Mouse (Mus musculus): ENCODE results near the gene L3mbtl2. TPM values are rescaled to one million over a fixed set of nuclear protein-coding genes. Genes with fewer than 3 reads are reported as not detected.

The L3mbtl2 gene
- polyA plus RNA-seq, 1 experiment from 2014 or later: 16.6 TPM

- ATAC-seq (ENCODE audit: extremely low read depth, insufficient number of reproducible peaks, low FRiP score, low TSS enrichment): no peak
- no peaks in the 10 kb centered on the region for H3K27me3 ChIP-seq (replicated peaks)
- peaks cover 93% of the 10 kb centered on the region for H3K36me3 ChIP-seq
- H3K4me2 ChIP-seq: no peak overlapping the region
- H3K9ac ChIP-seq: no peak overlapping the region
- H3K27ac ChIP-seq (replicated peaks): no peak overlapping the region
- H3K4me3 ChIP-seq: no peak overlapping the region
- H3K9me3 ChIP-seq: no peaks in the 10 kb centered on the region
- H3K4me1 ChIP-seq: no peaks in the 10 kb centered on the region
- 100% methylated on average over 1 of the region's 1 CpGs for WGBS
These were observed 46.0 kb downstream of the L3mbtl2 start for GRCm38 (mm10) chr15:81709686-81710085.

GRCm38 (mm10) chr15:81710801-81711200 lies 47.1 kb downstream of the L3mbtl2 start:
- ATAC-seq (ENCODE audit: extremely low read depth, insufficient number of reproducible peaks, low FRiP score, low TSS enrichment): no peak
- Histone ChIP-seq H3K9me3 (no peaks in the 10 kb centered on the region), H3K9ac (no peak overlapping the region), H3K4me1 (no peaks in the 10 kb centered on the region), H3K27me3 (replicated peaks) (no peaks in the 10 kb centered on the region), H3K4me3 (no peak overlapping the region), H3K36me3 (peaks cover 93% of the 10 kb centered on the region), H3K4me2 (no peak overlapping the region), H3K27ac (replicated peaks) (no peak overlapping the region)
- 71% methylated on average over 4 of the region's 4 CpGs for WGBS

GRCm38 (mm10) chr15:81713742-81714141 lies 50.1 kb downstream of the L3mbtl2 start:
- 87% methylated on average over 6 of the region's 6 CpGs for WGBS
- no peak overlapping the region for H3K4me3 ChIP-seq
- no peak overlapping the region for H3K4me2 ChIP-seq
- H3K27ac ChIP-seq (replicated peaks): no peak overlapping the region
- no peaks in the 10 kb centered on the region for H3K9me3 ChIP-seq
- H3K9ac ChIP-seq: no peak overlapping the region
- H3K27me3 ChIP-seq (replicated peaks): no peaks in the 10 kb centered on the region
- no peaks in the 10 kb centered on the region for H3K4me1 ChIP-seq
- peaks cover 95% of the 10 kb centered on the region for H3K36me3 ChIP-seq
- ATAC-seq (ENCODE audit: extremely low read depth, insufficient number of reproducible peaks, low FRiP score, low TSS enrichment): no peak

GRCm38 (mm10) chr15:81718336-81719138 lies 54.8 kb downstream of the L3mbtl2 start:
- no peaks in the 10 kb centered on the region for H3K9me3 ChIP-seq
- H3K4me2 ChIP-seq: no peak overlapping the region
- WGBS: 89% methylated on average over 9 of the region's 9 CpGs
- H3K27me3 ChIP-seq (replicated peaks): no peaks in the 10 kb centered on the region
- no peak overlapping the region for H3K4me3 ChIP-seq
- ATAC-seq (ENCODE audit: extremely low read depth, insufficient number of reproducible peaks, low FRiP score, low TSS enrichment): peak; percentile 5; the same call in 1 of the 2 replicates
- H3K27ac ChIP-seq (replicated peaks): no peak overlapping the region
- H3K9ac ChIP-seq: no peak overlapping the region
- H3K4me1 ChIP-seq: no peaks in the 10 kb centered on the region
- H3K36me3 ChIP-seq: peaks cover 95% of the 10 kb centered on the region

GRCm38 (mm10) chr15:81719139-81719531 lies 55.4 kb downstream of the L3mbtl2 start:
- Histone ChIP-seq H3K9ac (no peak overlapping the region), H3K4me3 (no peak overlapping the region), H3K4me2 (no peak overlapping the region), H3K27me3 (replicated peaks) (no peaks in the 10 kb centered on the region), H3K4me1 (no peaks in the 10 kb centered on the region), H3K9me3 (no peaks in the 10 kb centered on the region), H3K36me3 (peaks cover 95% of the 10 kb centered on the region), H3K27ac (replicated peaks) (no peak overlapping the region)
- WGBS: 81% methylated on average over 6 of the region's 6 CpGs
- no peak for ATAC-seq (ENCODE audit: extremely low read depth, insufficient number of reproducible peaks, low FRiP score, low TSS enrichment)

GRCm38 (mm10) chr15:81722361-81722760 lies 58.7 kb downstream of the L3mbtl2 start:
- no peak overlapping the region for H3K9ac ChIP-seq
- H3K27ac ChIP-seq (replicated peaks): no peak overlapping the region
- no peak overlapping the region for H3K4me2 ChIP-seq
- ATAC-seq (ENCODE audit: extremely low read depth, insufficient number of reproducible peaks, low FRiP score, low TSS enrichment): no peak
- no peak overlapping the region for H3K4me3 ChIP-seq
- 93% methylated on average over 5 of the region's 5 CpGs for WGBS
- H3K27me3 ChIP-seq (replicated peaks): no peaks in the 10 kb centered on the region
- H3K36me3 ChIP-seq: peaks cover 84% of the 10 kb centered on the region
- no peaks in the 10 kb centered on the region for H3K9me3 ChIP-seq
- peaks cover 4% of the 10 kb centered on the region; the same call in 1 of the 2 replicates for H3K4me1 ChIP-seq

GRCm38 (mm10) chr15:81723653-81724052 lies 60.0 kb downstream of the L3mbtl2 start:
- no peak overlapping the region for H3K27ac ChIP-seq (replicated peaks)
- no peaks in the 10 kb centered on the region for H3K9me3 ChIP-seq
- H3K4me2 ChIP-seq: no peak overlapping the region
- no peaks in the 10 kb centered on the region for H3K27me3 ChIP-seq (replicated peaks)
- no peak overlapping the region for H3K4me3 ChIP-seq
- peaks cover 17% of the 10 kb centered on the region for H3K4me1 ChIP-seq
- H3K36me3 ChIP-seq: peaks cover 71% of the 10 kb centered on the region
- 92% methylated on average over 11 of the region's 11 CpGs for WGBS
- no peak overlapping the region for H3K9ac ChIP-seq
- ATAC-seq (ENCODE audit: extremely low read depth, insufficient number of reproducible peaks, low FRiP score, low TSS enrichment): no peak

- Histone ChIP-seq H3K4me2 (no peak overlapping the region), H3K27me3 (replicated peaks) (no peaks in the 10 kb centered on the region), H3K9ac (no peak overlapping the region), H3K36me3 (peaks cover 48% of the 10 kb centered on the region), H3K27ac (replicated peaks) (no peak overlapping the region), H3K4me3 (no peak overlapping the region), H3K9me3 (no peaks in the 10 kb centered on the region), H3K4me1 (peaks cover 24% of the 10 kb centered on the region)
- WGBS: 92% methylated on average over 8 of the region's 8 CpGs
- ATAC-seq (ENCODE audit: extremely low read depth, insufficient number of reproducible peaks, low FRiP score, low TSS enrichment): no peak
These were observed 62.3 kb downstream of the L3mbtl2 start for GRCm38 (mm10) chr15:81725965-81726364.

- under 1% methylated on average over 49 of the region's 49 CpGs for WGBS
- ATAC-seq (ENCODE audit: extremely low read depth, insufficient number of reproducible peaks, low FRiP score, low TSS enrichment): no peak; the same call in 1 of the 2 replicates
- Histone ChIP-seq H3K4me3 (peak overlapping the region; percentile 99), H3K9ac (peak overlapping the region; percentile 97), H3K4me1 (peaks cover 24% of the 10 kb centered on the region), H3K27ac (replicated peaks) (peak overlapping the region; percentile 81), H3K4me2 (peak overlapping the region; percentile 81), H3K9me3 (no peaks in the 10 kb centered on the region), H3K27me3 (replicated peaks) (no peaks in the 10 kb centered on the region), H3K36me3 (peaks cover 15% of the 10 kb centered on the region)
These were observed 65.6 kb downstream of the L3mbtl2 start for GRCm38 (mm10) chr15:81729241-81729791.

GRCm38 (mm10) chr15:81729792-81730635 lies 66.3 kb downstream of the L3mbtl2 start:
- peak overlapping the region; percentile 81 for H3K4me2 ChIP-seq
- H3K4me3 ChIP-seq: peak overlapping the region; percentile 99
- H3K36me3 ChIP-seq: peaks cover 9% of the 10 kb centered on the region
- H3K27ac ChIP-seq (replicated peaks): peak overlapping the region; percentile 81
- H3K9ac ChIP-seq: peak overlapping the region; percentile 97
- no peaks in the 10 kb centered on the region for H3K9me3 ChIP-seq
- WGBS: 5% methylated on average over 41 of the region's 41 CpGs
- H3K4me1 ChIP-seq: peaks cover 24% of the 10 kb centered on the region
- no peaks in the 10 kb centered on the region for H3K27me3 ChIP-seq (replicated peaks)
- ATAC-seq (ENCODE audit: extremely low read depth, insufficient number of reproducible peaks, low FRiP score, low TSS enrichment): peak; percentile 99

- Histone ChIP-seq H3K9ac (no peak overlapping the region), H3K36me3 (no peaks in the 10 kb centered on the region), H3K4me2 (no peak overlapping the region), H3K27me3 (replicated peaks) (no peaks in the 10 kb centered on the region), H3K4me1 (peaks cover 3% of the 10 kb centered on the region; the same call in 1 of the 2 replicates), H3K9me3 (no peaks in the 10 kb centered on the region), H3K27ac (replicated peaks) (no peak overlapping the region), H3K4me3 (no peak overlapping the region)
- WGBS: 50% methylated on average over 3 of the region's 3 CpGs
- no peak for ATAC-seq (ENCODE audit: extremely low read depth, insufficient number of reproducible peaks, low FRiP score, low TSS enrichment)
These were observed 71.4 kb downstream of the L3mbtl2 start for GRCm38 (mm10) chr15:81735075-81735474.
